8 mouse cellular contexts compared by ENCODE assay signal in the genomic region with DNA sequence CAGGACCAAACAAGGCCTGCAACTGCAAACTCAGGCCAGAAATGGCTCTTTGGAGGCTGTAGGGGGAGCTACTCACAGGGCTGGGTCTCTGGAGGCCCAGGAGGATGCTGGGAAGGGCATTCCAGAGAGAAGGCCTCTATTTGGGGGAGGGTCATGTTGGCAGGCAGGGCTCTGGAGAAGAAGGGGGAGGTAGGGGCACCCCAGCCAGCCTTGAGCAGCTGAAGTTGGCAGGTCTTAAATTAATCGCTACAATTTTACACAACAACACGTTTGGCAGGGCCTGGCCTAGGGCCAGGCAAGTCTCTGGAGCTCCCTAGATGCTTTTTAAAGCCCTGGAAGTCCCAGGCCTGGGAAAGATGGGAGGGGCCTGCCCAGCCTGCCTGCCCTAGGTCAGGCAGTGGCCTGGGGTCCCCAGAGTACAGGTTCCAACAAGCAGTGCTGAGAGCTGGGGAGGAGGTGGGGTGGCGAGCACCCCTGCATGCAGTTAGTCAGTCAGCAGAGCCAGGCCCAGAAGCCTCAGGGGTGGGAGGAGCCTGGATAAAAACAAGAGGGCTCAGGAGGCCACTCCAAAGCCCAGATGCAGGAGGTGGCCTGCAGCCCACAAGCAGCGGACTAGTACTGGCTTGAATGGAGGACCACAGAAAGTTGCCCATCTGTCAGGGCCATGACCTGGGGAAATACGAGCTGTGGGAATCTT. TPM values are rescaled to one million over a fixed set of nuclear protein-coding genes. Genes with fewer than 3 reads are reported as not detected.
DNase-seq lines count a peak whose midpoint lies in the region; ATAC-seq and TF ChIP-seq lines count a peak whose summit lies in the region.

No protein-coding gene starts in this region.

- TF ChIP-seq CTCF in thymus, adult 2 months (IDR thresholded peaks at IDR 0.05; ENCODE audit: borderline replicate concordance, control insufficient read depth, extremely low read depth, insufficient read depth, low read length, poor library complexity) = no peak

- H3K27me3 ChIP-seq in lung, embryonic 16.5 days (ENCODE audit: control insufficient read depth, insufficient read depth, low read depth, low read length) = no peaks in the 10 kb centered on the region
- no peaks in the 10 kb centered on the region for H3K27me3 ChIP-seq in thymus, adult 2 months (ENCODE audit: control insufficient read depth, insufficient read depth, low read length)

- H3K4me1 ChIP-seq in lung, embryonic 16.5 days (replicated peaks; ENCODE audit: control insufficient read depth, insufficient read depth, low read length) = peaks cover 16% of the 10 kb centered on the region
- no peaks in the 10 kb centered on the region for H3K4me1 ChIP-seq in thymus, adult 2 months (replicated peaks; ENCODE audit: control insufficient read depth, insufficient read depth, low read length)

- H3K27ac ChIP-seq in lung, embryonic 16.5 days (ENCODE audit: low read length) = peak overlapping the region; percentile 74
- H3K27ac ChIP-seq in thymus, adult 2 months (ENCODE audit: control insufficient read depth, insufficient read depth, low read length) = no peak overlapping the region

- no peak for TF ChIP-seq POLR2A in thymus, adult 2 months (IDR thresholded peaks at IDR 0.05; ENCODE audit: control insufficient read depth, extremely low read depth, insufficient read depth, low read length, poor library complexity)

- WGBS in lung, embryonic 16.5 days = 29% methylated on average over 5 of the region's 5 CpGs
- 83% methylated on average over 5 of the region's 5 CpGs for WGBS in thymus, adult 2 months

- no peak for DNase-seq in frontal cortex, postnatal 25 days (ENCODE audit: low spot score in 2 of 2)
- DNase-seq in adrenal gland, postnatal 25 days = peak; percentile 61
- DNase-seq in gastrocnemius, postnatal 14 days = peak; percentile 53
- peak; percentile 39 for DNase-seq in hindlimb bud, embryonic 11.5 days (ENCODE audit: extremely low spot score, low read depth, low spot score)
- DNase-seq in skeletal muscle tissue, adult 2 months (ENCODE audit: low read depth, low spot score) = peak; percentile 64
- DNase-seq in thymus, adult 2 months = no peak

- intact Hi-C loops in gastrocnemius, postnatal 14 days (cut with DNase I; ENCODE audit: low total_unique reads) = no loop called here

- no peaks in the 10 kb centered on the region for H3K9me3 ChIP-seq in lung, embryonic 16.5 days (ENCODE audit: control insufficient read depth, low read length)

- peaks cover 27% of the 10 kb centered on the region for H3K36me3 ChIP-seq in lung, embryonic 16.5 days (ENCODE audit: control insufficient read depth, insufficient read depth, low read length)
- no peaks in the 10 kb centered on the region for H3K36me3 ChIP-seq in thymus, adult 2 months (ENCODE audit: control insufficient read depth, insufficient read depth, low read length)

- H3K4me3 ChIP-seq in lung, embryonic 16.5 days (ENCODE audit: low read length) = no peak overlapping the region
- H3K4me3 ChIP-seq in thymus, adult 2 months (ENCODE audit: control insufficient read depth, insufficient read depth, low read length) = no peak overlapping the region

- peak; percentile 23 for ATAC-seq in frontal cortex, adult (ENCODE audit: low TSS enrichment)
- peak; percentile 72 for ATAC-seq in lung, embryonic 16.5 days (ENCODE audit: low read depth)

- H3K9ac ChIP-seq in lung, embryonic 16.5 days (ENCODE audit: low read length) = no peak overlapping the region; the same call in 1 of the 2 replicates

- H3K4me2 ChIP-seq in lung, embryonic 16.5 days (ENCODE audit: low read depth, low read length) = no peak overlapping the region

RNA-seq across cellular contexts. Expression of gene Plxna1, which starts 10.8 kb away (rescaled TPM):
- total RNA-seq in adrenal gland, postnatal 25 days (2021) = 137 and 164 TPM in 2 replicates
- total RNA-seq in gastrocnemius, postnatal 14 days (2021) = 10 to 100 TPM; 24.7 to 36.6 TPM
- 8.7 and 10.4 TPM in 2 replicates for polyA plus RNA-seq in lung, embryonic 16.5 days (2015; fragmentation: Nextera tagmentation; extraction: Ambion mirVana)
- 49.1 and 51.5 TPM in 2 replicates for polyA plus RNA-seq in thymus, adult 2 months (2012; rRNA removed)

Comparison
In these comparisons a context has a peak if more than half of its experiments do, and no peak if none do; other contexts are left out.
1. DNase-seq: peak in adrenal gland, postnatal 25 days (single experiment), gastrocnemius, postnatal 14 days (single experiment), hindlimb bud, embryonic 11.5 days (single experiment) and skeletal muscle tissue, adult 2 months (single experiment); none in frontal cortex, postnatal 25 days (0 of 2) and thymus, adult 2 months (single experiment).